Mouse (Mus musculus) bone marrow macrophage, adult 2 months (primary cell): ENCODE measurements around the gene Gstm1.

Experiments used
- CTCF ChIP-seq: IDR thresholded peaks from 2 replicates; pipeline ENCODE4 v1.5.1; 2012; ENCODE audit warnings: low read depth, mild to moderate bottlenecking, low read length, moderate library complexity
- POLR2A ChIP-seq: IDR thresholded peaks from 2 replicates; pipeline ENCODE4 v1.6.1; 2012; ENCODE audit warnings: mild to moderate bottlenecking, low read depth, low read length, borderline replicate concordance

- TF ChIP-seq POLR2A = no peak
- no peak for TF ChIP-seq CTCF
These were observed 45.7 kb downstream of the Gstm1 start for GRCm38 (mm10) chr3:107972070-107972469.
